Mouse (Mus musculus): ENCODE data around the gene Echdc2.

DNA sequence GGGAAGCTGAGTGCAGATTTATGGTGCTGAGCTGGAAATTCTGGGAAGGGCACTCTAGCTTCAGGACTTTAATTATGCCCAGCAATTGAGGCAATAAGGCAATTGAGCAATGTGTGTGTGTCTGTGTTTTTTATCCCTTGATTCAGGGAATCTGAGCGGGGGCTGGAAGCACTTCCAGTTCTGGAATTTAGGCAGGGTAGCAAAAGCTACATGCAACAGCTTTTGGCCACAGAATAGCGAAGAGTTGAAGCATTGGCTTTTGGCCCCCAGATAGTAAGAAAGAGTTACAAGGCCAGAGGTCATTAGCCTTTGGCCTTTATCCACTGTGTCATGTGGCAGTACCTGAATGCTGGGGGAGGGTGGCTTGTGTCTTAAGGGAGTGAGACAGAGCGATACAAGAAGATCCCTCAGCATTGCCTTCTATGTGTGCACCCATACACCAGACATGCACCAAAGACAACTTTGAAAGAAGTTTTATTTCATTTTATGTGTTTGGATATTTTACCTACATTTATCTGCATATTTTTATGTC lies 60.2 kb downstream of the Echdc2 start:
- no peak for TF ChIP-seq CTCF (IDR thresholded peaks at IDR 0.05; ENCODE audit: borderline replicate concordance, insufficient read depth, low read depth, low read length)
- no peak for TF ChIP-seq POLR2A (IDR thresholded peaks at IDR 0.05; ENCODE audit: borderline replicate concordance, insufficient read depth, low read length)
